Mouse (Mus musculus): ENCODE results near the gene Rrp1b. TPM values are rescaled to one million over a fixed set of nuclear protein-coding genes. Genes with fewer than 3 reads are reported as not detected.
A peak's percentile ranks its signal among the peaks of the same experiment; 100 is the strongest.

Gene Rrp1b
- polyA plus RNA-seq (2012; rRNA removed), result 16.9 and 17.3 TPM in 2 replicates

DNA sequence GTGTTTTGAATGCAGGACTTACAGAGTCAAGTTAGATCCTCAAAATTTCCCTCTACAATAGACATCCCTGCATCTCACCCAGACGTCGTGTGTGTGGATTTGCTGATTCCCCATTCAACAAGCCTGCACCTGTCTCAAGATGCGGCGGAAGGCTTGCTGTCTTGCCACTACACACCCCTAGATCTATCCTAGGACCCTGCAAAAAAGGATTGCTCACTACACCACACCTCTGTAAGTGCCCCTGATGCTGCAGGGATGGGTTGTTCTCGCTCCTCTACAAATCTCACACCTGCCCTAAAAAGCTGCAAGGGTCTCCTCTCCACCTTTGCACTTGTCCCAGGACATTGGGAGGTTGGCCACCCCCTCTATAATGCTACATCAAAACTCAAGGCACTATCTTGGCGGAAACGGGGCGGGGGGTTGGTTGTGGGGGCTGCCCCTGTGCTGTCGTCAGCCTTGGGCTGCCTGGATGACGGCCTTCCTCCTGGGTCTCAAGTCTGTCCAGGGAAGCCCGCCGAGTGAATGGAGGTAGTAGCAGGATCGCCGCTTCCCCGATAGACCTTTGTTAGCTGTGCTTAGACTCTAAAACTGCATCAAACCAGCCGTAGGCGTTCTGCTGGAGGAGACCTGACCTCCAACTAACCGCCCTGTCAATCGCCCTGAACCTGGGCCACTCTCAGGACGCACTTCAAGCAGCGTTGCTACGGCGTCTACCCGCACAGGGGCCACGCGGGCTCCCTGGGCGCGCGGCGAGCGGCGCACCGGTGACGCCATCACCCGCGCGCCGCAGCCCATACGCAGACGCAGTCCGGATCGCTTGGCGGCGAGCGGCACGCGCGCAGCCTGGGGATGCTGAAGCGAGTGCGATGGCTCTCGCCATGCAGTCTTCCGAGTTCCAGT, at the start of gene Rrp1b, which contains the start of gene Hsf2bp:
Rrp1b (plus strand) TSS at position 492 of the 900 bp plus-strand sequence.
Hsf2bp (minus strand) TSS at position 741 of the 900 bp plus-strand sequence.
- WGBS, result 5% methylated on average over 52 of the region's 52 CpGs
- peak; percentile 81 to 82 for DNase-seq
- no peaks in the 10 kb centered on the region for H3K27me3 ChIP-seq (ENCODE audit: control insufficient read depth, insufficient read depth, low read length)
- peak; percentile 94 for TF ChIP-seq POLR2A (IDR thresholded peaks at IDR 0.05; ENCODE audit: borderline replicate concordance, insufficient read depth, low read length)
- no peak for TF ChIP-seq CTCF (IDR thresholded peaks at IDR 0.05; ENCODE audit: borderline replicate concordance, insufficient read depth, low read depth, low read length)
- peak within 1 kb of the TSS; percentile 13; the same call in 1 of the 2 replicates for H3K27ac ChIP-seq (ENCODE audit: insufficient read depth, low read length)
- peak within 1 kb of the TSS; percentile 89 for H3K4me3 ChIP-seq (replicated peaks; ENCODE audit: insufficient read depth, low read depth, low read length)
- no peaks in the 10 kb centered on the region for H3K4me1 ChIP-seq (ENCODE audit: control insufficient read depth, insufficient read depth, low read length)

DNA sequence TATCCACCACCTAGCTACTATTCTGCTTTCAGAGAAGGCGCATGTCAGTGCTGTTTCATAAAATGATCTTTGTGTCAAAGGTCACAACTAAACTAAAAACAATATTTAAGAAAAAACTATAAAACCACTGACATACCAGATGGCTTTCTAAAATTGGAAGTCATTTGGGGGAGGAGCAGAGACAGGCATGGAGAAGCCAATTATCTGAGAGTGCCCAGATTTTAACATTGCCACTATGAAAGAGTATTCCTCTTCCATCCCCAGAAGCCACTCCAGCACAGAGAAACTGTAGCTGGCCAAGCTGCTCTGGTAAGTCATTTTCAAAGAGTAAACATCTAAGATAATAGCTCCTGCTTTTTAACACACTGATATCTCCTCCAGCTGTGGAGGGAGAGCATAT, 49.0 kb upstream of the Rrp1b start:
- Histone ChIP-seq H3K4me3 (replicated peaks; ENCODE audit: insufficient read depth, low read depth, low read length) (no peak overlapping the region), H3K4me1 (ENCODE audit: control insufficient read depth, insufficient read depth, low read length) (no peaks in the 10 kb centered on the region), H3K27ac (ENCODE audit: insufficient read depth, low read length) (no peak overlapping the region), H3K27me3 (ENCODE audit: control insufficient read depth, insufficient read depth, low read length) (no peaks in the 10 kb centered on the region)
- no peak for TF ChIP-seq CTCF (IDR thresholded peaks at IDR 0.05; ENCODE audit: borderline replicate concordance, insufficient read depth, low read depth, low read length)
- TF ChIP-seq POLR2A (IDR thresholded peaks at IDR 0.05; ENCODE audit: borderline replicate concordance, insufficient read depth, low read length), result no peak
- WGBS, result 91% methylated on average over 1 of the region's 1 CpGs
- no peak for DNase-seq

DNA sequence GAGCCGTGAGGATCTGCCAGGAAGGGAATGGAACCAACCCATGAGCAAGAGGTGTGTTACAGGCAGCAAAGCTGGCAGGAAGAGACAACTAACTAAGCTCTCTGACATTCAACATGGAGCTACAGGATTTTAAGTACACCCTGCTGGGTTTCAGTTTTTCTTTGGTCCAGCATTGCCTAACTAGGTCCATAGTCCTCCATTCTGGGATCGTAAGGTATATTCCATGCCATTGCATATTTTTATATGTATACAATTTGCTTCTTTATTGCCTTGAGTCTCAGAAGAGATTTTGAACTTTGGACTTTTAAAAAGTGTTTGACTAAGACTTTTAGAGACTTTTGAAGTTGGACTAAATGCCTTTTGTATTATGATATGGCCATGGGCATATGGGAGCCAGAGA, 46.9 kb upstream of the Rrp1b start:
- TF ChIP-seq POLR2A (IDR thresholded peaks at IDR 0.05; ENCODE audit: borderline replicate concordance, insufficient read depth, low read length) (no peak), CTCF (IDR thresholded peaks at IDR 0.05; ENCODE audit: borderline replicate concordance, insufficient read depth, low read depth, low read length) (no peak)
- WGBS, result 95% methylated on average over 2 of the region's 2 CpGs
- H3K27me3 ChIP-seq (ENCODE audit: control insufficient read depth, insufficient read depth, low read length), result no peaks in the 10 kb centered on the region
- H3K4me1 ChIP-seq (ENCODE audit: control insufficient read depth, insufficient read depth, low read length), result no peaks in the 10 kb centered on the region
- no peak overlapping the region for H3K4me3 ChIP-seq (replicated peaks; ENCODE audit: insufficient read depth, low read depth, low read length)
- H3K27ac ChIP-seq (ENCODE audit: insufficient read depth, low read length), result no peak overlapping the region
- DNase-seq, result no peak

DNA sequence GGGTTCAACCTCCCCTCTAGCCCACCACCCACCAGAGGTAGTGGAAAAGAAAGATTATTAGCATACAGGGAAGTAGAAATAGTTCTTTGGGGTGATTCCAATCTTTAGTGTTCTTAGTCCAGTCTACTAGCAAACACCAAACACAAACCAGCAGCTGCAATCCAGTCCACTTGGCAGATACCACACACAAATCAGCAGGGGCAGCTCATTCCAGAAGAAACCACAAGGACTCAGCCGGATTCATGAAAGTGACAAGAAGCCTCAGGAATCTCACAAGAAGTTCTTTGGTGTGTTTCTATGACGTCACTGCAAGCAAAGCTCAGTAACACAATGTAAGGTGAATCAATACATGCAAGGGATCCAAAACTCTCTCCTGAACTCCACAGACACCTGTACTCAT, 43.9 kb upstream of the Rrp1b start:
- TF ChIP-seq CTCF (IDR thresholded peaks at IDR 0.05; ENCODE audit: borderline replicate concordance, insufficient read depth, low read depth, low read length), result no peak
- TF ChIP-seq POLR2A (IDR thresholded peaks at IDR 0.05; ENCODE audit: borderline replicate concordance, insufficient read depth, low read length), result no peak
- H3K4me1 ChIP-seq (ENCODE audit: control insufficient read depth, insufficient read depth, low read length), result no peaks in the 10 kb centered on the region
- H3K27me3 ChIP-seq (ENCODE audit: control insufficient read depth, insufficient read depth, low read length), result no peaks in the 10 kb centered on the region
- 45% methylated on average over 2 of the region's 2 CpGs for WGBS
- no peak for DNase-seq
- no peak overlapping the region for H3K4me3 ChIP-seq (replicated peaks; ENCODE audit: insufficient read depth, low read depth, low read length)
- H3K27ac ChIP-seq (ENCODE audit: insufficient read depth, low read length), result no peak overlapping the region

DNA sequence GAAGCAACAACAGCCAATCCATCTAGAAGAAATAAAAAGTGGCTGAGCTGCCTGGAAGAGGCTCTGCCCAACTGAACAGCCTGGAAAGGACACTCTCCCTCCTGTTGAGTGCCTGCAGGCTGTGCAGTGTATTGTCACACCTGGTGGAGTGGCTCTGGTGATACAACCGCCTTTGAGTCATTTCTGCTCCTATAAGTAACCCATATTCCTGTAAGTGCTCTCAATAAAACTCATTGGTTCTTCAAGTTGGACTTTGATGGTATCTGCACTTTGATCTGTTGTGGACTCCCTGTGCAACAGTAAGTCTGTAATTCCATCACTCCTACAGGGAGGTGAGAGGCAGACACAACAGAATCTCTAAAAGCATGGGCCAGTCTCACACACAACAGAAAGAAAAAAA, 42.5 kb upstream of the Rrp1b start:
- no peaks in the 10 kb centered on the region for H3K4me1 ChIP-seq (ENCODE audit: control insufficient read depth, insufficient read depth, low read length)
- H3K27me3 ChIP-seq (ENCODE audit: control insufficient read depth, insufficient read depth, low read length), result no peaks in the 10 kb centered on the region
- no peak for TF ChIP-seq CTCF (IDR thresholded peaks at IDR 0.05; ENCODE audit: borderline replicate concordance, insufficient read depth, low read depth, low read length)
- TF ChIP-seq POLR2A (IDR thresholded peaks at IDR 0.05; ENCODE audit: borderline replicate concordance, insufficient read depth, low read length), result no peak
- DNase-seq, result no peak
- 87% methylated on average over 1 of the region's 1 CpGs for WGBS
- no peak overlapping the region for H3K27ac ChIP-seq (ENCODE audit: insufficient read depth, low read length)
- H3K4me3 ChIP-seq (replicated peaks; ENCODE audit: insufficient read depth, low read depth, low read length), result no peak overlapping the region

DNA sequence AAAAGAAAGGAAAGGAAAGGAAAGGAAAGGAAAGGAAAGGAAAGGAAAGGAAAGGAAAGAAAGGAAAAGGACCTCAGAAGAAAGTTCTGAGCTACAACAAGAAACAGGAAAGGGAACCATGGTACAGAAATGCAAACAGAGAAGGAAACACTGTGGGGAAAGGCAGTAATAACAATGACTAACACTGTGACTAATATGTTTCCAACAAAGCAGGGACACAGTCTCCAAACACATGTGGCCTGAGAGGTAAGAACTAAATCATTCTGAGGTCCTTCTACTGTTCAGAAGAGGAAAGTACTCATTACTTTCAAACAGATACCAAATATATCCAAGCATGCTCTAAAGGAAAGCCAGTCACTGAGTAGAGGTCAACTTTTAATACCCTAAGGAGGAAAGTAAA, 41.8 kb upstream of the Rrp1b start:
- Histone ChIP-seq H3K27ac (ENCODE audit: insufficient read depth, low read length) (no peak overlapping the region), H3K27me3 (ENCODE audit: control insufficient read depth, insufficient read depth, low read length) (no peaks in the 10 kb centered on the region), H3K4me1 (ENCODE audit: control insufficient read depth, insufficient read depth, low read length) (no peaks in the 10 kb centered on the region), H3K4me3 (replicated peaks; ENCODE audit: insufficient read depth, low read depth, low read length) (no peak overlapping the region)
- no peak for DNase-seq
- TF ChIP-seq POLR2A (IDR thresholded peaks at IDR 0.05; ENCODE audit: borderline replicate concordance, insufficient read depth, low read length) (no peak), CTCF (IDR thresholded peaks at IDR 0.05; ENCODE audit: borderline replicate concordance, insufficient read depth, low read depth, low read length) (no peak)

DNA sequence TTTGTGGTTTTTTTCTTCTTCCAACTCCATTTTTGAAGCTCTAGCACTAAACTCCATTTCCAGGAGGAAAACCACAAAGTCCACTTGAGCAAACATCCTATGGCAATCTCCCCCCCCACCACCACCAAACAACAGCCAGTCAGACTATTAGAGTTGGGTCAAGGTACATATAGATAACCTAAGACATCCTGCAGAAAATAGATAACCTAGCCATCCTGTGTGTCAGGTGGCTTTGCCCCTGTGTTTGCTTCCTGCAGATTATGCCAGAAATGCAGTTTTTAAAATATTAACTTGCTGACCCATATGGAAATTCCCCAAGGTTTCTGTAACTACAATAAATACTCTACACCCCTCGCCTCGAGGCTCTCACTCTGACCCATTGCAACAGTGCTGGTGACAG, 40.1 kb upstream of the Rrp1b start:
- Histone ChIP-seq H3K27ac (ENCODE audit: insufficient read depth, low read length) (no peak overlapping the region), H3K4me1 (ENCODE audit: control insufficient read depth, insufficient read depth, low read length) (no peaks in the 10 kb centered on the region), H3K4me3 (replicated peaks; ENCODE audit: insufficient read depth, low read depth, low read length) (no peak overlapping the region), H3K27me3 (ENCODE audit: control insufficient read depth, insufficient read depth, low read length) (no peaks in the 10 kb centered on the region)
- no peak for TF ChIP-seq CTCF (IDR thresholded peaks at IDR 0.05; ENCODE audit: borderline replicate concordance, insufficient read depth, low read depth, low read length)
- TF ChIP-seq POLR2A (IDR thresholded peaks at IDR 0.05; ENCODE audit: borderline replicate concordance, insufficient read depth, low read length), result no peak
- DNase-seq, result no peak
- 86% methylated on average over 2 of the region's 2 CpGs for WGBS

DNA sequence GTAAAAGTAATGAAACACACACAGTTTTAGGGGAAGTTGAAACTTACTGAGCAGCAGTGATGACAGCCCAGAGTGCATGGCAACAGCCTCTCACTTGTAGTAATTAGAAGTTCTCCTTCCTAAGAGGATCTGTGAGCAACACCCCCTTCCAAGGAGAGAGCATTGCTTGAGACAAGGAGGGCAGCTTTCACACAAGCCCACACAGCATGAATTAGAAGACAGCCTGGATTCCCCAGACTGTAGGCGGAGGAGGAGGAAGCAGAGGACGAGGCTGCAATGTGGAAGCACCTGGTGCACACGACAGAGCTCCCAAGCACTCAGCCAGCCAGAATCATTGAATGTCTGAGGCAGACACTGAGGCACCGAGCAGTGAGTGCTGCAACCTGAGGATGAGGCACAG, 39.6 kb upstream of the Rrp1b start:
- Histone ChIP-seq H3K27me3 (ENCODE audit: control insufficient read depth, insufficient read depth, low read length) (no peaks in the 10 kb centered on the region), H3K4me1 (ENCODE audit: control insufficient read depth, insufficient read depth, low read length) (no peaks in the 10 kb centered on the region), H3K27ac (ENCODE audit: insufficient read depth, low read length) (no peak overlapping the region), H3K4me3 (replicated peaks; ENCODE audit: insufficient read depth, low read depth, low read length) (no peak overlapping the region)
- DNase-seq, result no peak
- 64% methylated on average over 4 of the region's 4 CpGs for WGBS
- no peak for TF ChIP-seq POLR2A (IDR thresholded peaks at IDR 0.05; ENCODE audit: borderline replicate concordance, insufficient read depth, low read length)
- TF ChIP-seq CTCF (IDR thresholded peaks at IDR 0.05; ENCODE audit: borderline replicate concordance, insufficient read depth, low read depth, low read length), result no peak

Measured in cerebellum, adult 2 months (tissue).